Mouse (Mus musculus) kidney, adult 2 months (tissue): Measurements from ENCODE around the gene Ubac1.

ENCODE experiments used
- CTCF ChIP-seq: fragments of 200-500 bp; conservative IDR thresholded peaks from 2 replicates; pipeline ENCODE4 v1.5.1; 2011; ENCODE audit warnings: low read depth, mild to moderate bottlenecking, control low read depth, low read length, moderate library complexity, mixed read lengths; ENCODE audit not compliant: insufficient read depth, insufficient read length
- POLR2A ChIP-seq: fragments of 200-500 bp; IDR thresholded peaks from one replicate; pipeline ENCODE4 v1.6.1; 2011; ENCODE audit warnings: low read depth, low read length, control low read depth

GRCm38 (mm10) chr2:26062742-26063427 lies 41.3 kb upstream of the Ubac1 start:
- TF ChIP-seq CTCF (no peak), POLR2A (no peak)
